Mouse (Mus musculus) MEL-GATA-1-ER (cell line): Measurements from ENCODE around the gene Olfr275.
"Not testable (repeated sequence)": the region's sequence is repeated elsewhere in the genome, so short reads cannot be mapped to it uniquely, and the experiment has no call there.

Source experiments
- DNase-seq: peaks from one replicate; pipeline ENCODE4 v3.0.0-alpha.2; 2012; ENCODE audit warnings: low read depth; ENCODE audit errors: extremely low read depth

The Olfr275 gene

DNA sequence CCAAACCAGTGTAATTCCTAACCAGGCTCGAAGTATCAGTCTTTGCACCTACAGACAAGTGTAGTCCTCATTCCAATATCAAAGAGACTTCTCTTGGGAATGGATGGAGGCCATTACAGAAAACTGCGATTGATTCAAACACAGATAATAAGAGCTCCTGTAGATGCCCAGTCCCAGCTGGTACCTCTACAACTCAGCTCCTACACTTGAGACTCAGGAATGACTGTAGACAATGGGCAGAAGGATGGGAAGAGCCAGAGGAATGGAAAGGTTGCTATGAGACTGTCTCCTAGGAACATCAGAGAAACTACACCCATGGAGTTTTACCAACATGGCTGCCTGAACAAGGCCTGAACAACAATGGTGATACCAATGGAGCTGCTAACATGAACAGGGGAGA, at the start of gene Olfr275:
Gene Olfr275, plus strand, starts transcription at position 301 of the 400 bp plus-strand sequence.
- DNase-seq = no peak

DNA sequence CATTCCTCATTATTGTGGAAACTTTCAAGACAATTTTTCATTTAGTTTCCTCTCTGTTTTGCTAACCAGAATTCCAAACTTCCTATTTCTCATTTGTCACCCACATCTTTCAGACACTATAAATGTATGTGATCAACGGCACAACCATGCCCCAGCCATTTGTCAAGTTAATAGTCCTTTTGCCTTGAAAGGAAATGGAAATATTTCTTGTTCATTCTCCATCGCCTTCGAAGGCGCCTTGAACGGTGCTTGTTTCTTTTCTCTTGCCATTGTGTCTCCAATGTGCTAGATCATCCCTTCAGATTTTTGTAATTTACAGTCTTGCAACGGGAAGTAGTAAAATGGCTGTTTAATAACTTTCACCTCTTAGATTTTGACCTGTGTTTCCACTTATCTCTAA, 48.8 kb upstream of the Olfr275 start:
- DNase-seq = no peak

DNA sequence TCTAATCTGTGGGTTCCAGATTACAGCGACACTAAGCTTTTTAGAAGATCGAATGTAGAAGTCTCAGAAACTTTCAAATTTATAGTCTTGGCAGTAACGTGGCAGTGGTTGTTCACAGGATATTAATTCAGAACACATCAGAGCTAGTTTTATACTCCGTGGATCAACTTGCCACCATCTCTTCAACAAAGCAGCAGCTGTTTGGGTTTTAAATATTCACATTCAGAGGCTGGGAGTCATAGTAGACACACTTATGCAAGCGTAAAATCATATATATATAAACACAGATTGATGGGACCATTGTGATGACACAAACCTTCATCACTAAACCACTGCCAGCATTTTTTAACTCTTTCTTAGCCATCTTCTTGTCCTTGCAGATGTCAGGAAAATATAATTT, 42.2 kb upstream of the Olfr275 start:
- DNase-seq = no peak

DNA sequence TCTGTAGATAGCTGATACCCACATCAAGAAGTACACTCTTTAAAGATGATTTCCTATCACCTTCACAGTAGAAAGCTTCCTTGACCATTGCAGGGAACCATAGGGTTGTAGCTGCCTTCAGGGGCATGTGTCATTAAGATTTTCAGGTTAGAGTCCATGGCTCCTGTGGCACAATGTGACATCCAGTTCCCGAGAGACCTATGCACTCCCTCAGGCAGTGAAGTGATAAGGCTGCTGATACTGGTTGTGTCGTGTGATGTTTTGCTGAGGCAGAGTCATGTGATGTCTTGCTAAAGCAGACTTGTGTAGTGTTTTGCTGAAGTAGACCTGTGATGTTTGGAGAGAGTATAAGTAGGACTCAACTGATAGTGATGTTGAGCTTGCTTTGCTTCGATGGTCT, 14.4 kb upstream of the Olfr275 start:
- no peak for DNase-seq

DNA sequence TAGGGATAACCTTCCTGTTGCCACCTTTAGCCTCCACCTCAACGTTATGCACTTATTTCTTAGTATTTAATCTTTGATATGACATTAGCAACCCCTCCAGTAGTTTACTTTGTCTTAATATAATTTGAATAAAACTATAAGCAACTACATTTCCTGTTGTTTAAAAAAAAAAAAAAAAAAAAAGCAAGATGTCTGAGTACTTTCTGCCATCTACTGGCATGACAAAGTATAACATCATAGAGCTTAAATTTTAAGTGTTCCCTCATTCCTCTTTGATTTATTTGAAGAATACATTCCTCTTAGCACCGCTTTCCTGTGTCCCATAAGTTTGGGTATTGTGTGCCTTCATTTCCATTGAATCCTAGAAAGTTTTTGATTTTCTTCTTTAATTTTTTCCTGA, 2.5 kb upstream of the Olfr275 start:
- no peak for DNase-seq

DNA sequence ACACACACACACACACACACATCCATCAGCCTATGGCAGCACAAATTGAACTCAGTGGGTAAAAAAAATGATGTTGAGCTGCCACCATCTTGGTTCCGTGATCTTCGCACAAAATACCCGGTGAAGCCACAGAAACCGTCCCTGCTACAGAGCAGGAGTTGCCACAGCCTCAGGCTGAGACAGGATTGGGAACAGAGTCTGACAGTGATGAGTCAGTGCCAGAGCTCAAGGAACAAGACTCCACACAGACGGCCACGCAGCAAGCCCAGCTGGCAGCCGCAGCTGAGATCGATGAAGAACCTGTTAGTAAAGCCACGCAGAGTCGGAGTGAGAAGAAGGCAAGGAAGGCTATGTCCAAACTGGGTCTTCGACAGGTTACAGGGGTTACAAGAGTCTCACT, 7.0 kb downstream of the Olfr275 start:
- DNase-seq = no peak

DNA sequence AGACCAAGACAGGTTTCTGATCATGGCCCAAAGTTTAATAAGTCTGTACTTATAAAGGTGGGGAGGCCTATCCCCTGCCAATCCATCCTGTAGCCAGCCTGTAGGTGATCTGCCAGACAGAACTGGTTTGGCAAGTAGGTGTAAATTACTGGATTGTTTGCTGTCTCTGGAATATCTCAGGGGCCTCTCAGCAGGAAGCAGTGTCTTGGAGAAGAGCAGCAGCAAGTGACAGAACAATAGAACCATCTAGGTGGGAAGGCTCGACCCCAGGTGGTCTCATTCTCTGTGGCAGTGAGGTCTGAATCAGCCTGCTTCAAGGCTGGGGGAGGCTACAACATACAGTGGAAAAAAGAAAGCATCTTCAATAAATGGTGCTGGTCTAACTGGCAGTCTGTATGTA, 31.0 kb downstream of the Olfr275 start:
- not testable (repeated sequence) for DNase-seq

DNA sequence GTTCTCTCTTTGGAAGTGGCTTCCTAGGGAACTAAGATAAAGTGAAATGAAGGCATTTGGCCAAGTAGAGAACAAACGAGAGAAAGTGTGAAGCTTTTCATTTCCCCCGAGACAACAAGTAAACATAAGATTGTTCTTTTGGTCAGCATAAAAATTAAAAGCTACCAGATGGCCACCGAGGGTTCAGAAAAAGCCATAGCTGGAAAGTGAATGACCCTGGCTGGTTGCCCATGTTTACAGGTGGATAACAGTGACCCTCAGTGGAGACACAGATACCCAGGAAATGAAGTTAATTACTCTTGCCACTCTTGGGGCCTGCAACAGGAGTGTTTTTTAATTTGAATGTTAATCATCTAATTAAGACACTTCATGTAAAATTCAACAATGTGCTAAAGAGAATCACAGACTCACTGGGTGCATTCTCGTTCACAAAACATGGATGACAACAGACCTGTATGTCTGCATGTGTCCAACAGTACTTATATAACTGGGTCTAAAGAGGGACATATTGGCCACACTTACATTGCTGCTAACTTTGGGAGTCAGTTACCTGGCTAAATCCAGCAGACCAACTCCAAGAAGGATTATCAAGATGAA, 34.7 kb downstream of the Olfr275 start:
- DNase-seq = no peak

DNA sequence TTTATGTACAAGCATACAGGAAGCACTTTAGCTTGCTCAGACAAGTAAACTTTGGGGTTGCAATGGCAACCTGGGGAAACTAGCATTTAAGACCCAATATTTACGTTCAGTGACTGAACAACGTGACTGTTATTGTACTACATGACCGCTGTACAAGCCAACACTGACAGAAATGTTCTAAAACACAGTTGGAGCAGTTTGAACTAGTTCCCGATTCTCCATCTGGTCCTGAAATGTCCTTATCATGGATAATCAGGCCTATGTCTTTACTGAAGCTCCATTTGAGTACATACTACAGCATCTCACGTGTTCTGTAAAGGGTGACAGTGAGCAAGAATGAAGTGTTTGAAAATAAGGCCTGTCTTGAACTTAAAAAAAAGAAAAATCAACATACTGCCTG, 35.3 kb downstream of the Olfr275 start:
- no peak for DNase-seq

DNA sequence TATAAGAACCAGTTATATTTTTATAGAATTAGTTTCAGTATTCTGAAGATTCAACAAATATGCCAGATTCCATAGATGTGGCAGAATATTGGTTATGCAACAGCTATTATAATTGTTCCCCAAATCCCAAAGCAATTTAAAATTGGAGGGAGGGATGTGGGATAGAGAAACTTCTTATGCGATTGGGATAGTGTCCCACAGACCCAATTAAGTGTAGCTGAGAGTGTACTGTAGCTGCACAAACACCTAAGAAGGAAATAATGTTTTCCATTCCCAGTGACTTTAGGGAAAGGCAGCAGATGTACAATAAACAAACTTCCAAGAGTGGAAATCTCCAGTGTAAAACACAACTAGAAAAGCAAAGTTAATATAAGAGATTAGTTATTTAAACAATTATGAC, 44.7 kb downstream of the Olfr275 start, which contains the start of gene Olfr273:
Gene Olfr273, minus strand, starts transcription at position 101 of the 400 bp plus-strand sequence.
- DNase-seq = no peak

DNA sequence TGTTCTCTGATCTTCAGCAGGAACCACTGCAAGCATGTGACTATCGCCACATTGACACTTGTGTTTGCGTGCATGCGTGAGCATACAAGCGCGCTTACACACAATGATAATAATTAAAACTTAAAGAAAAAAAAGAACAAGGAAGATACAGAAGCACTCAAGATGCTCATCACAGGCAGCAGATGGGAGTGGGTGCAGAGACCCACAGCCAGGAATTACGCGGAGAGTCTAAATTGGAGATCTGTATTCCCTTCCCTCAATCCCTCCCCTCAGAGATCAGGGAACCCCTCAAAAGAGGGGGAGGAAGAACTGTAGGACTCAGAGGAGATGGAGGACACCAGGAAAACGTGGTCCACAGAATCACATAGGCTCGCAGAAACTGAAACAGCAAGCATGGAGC, 49.8 kb downstream of the Olfr275 start:
- no peak for DNase-seq
